In the genomic region with DNA sequence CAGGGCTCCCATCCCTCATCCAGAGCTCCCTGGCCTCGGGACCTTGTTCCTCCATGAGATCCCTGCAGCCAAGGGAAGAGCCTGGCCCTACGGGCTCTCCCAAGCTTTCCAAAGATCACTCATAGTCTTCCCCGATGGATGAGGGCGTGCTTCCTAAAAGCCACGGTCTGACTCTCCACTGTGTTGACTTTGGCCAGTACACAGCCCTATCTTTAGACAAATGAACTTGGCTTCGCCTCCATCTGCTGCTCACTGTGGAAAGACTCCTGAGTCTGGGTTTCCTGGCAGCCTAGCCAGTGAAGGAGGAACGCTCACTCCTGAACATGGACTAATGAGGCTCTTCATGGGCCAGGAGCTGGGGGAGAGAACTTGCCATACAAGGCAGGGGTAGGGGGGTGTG, we compare ENCODE assay signal across 8 mouse cellular contexts.
A peak's percentile ranks its signal among the peaks of the same experiment; 100 is the strongest.
DNase-seq lines count a peak whose midpoint lies in the region; ATAC-seq lines count a peak whose summit lies in the region.
"Had no signal": no experiment of that assay in that cellular context is flagged by ENCODE, and none has a peak within 500 bp of the region (broad histone marks: within the 10 kb centered on the region; RNA-seq: fewer than 3 reads in every experiment).

No protein-coding gene starts in this region.

- no peak overlapping the region for H3K4me3 ChIP-seq in heart, embryonic 12.5 days

- H3K36me3 ChIP-seq in heart, embryonic 12.5 days, result 0 out of 2 replicates have a peak, but pooled peaks cover 5% of the 10 kb centered on the region

- peaks cover 31% of the 10 kb centered on the region for H3K27me3 ChIP-seq in heart, embryonic 12.5 days (replicated peaks)

- peak; percentile 72 for ATAC-seq in heart, embryonic 12.5 days (ENCODE audit: insufficient number of reproducible peaks, low FRiP score)
- ATAC-seq in frontal cortex, adult (ENCODE audit: low TSS enrichment), result no peak

- H3K9ac ChIP-seq in heart, embryonic 12.5 days, result no peak overlapping the region

- peaks cover 15% of the 10 kb centered on the region; the same call in 1 of the 2 replicates for H3K4me1 ChIP-seq in heart, embryonic 12.5 days (replicated peaks)

- no peaks in the 10 kb centered on the region for H3K9me3 ChIP-seq in heart, embryonic 12.5 days (replicated peaks)

- 0 out of 2 replicates have a peak overlapping the region, but pooled peaks have one; percentile 6 for H3K27ac ChIP-seq in heart, embryonic 12.5 days (ENCODE audit: poor library complexity, severe bottlenecking)

- peak; percentile 67 for DNase-seq in adipocyte (ENCODE audit: low spot score)
- peak; percentile 45 for DNase-seq in cerebellum, adult 11 months
- DNase-seq in kidney, postnatal 36 days, result peak; percentile 28 to 36
- no peak for DNase-seq in thymus, postnatal 14 days
- no peak for DNase-seq in layer of hippocampus, adult 9-10 months (ENCODE audit: low spot score)
- DNase-seq: liver had no signal

- WGBS in heart, embryonic 12.5 days, result 52% methylated on average over 7 of the region's 7 CpGs

- no peak overlapping the region for H3K4me2 ChIP-seq in heart, embryonic 12.5 days

Comparison
In these comparisons a context has a peak if more than half of its experiments do, and no peak if none do; other contexts are left out.
1. DNase-seq: peak in adipocyte (single experiment), cerebellum, adult 11 months (single experiment) and kidney, postnatal 36 days (2 of 2); none in thymus, postnatal 14 days (single experiment) and layer of hippocampus, adult 9-10 months (single experiment).